8 mouse cellular contexts compared by ENCODE assay signal in the genomic region with DNA sequence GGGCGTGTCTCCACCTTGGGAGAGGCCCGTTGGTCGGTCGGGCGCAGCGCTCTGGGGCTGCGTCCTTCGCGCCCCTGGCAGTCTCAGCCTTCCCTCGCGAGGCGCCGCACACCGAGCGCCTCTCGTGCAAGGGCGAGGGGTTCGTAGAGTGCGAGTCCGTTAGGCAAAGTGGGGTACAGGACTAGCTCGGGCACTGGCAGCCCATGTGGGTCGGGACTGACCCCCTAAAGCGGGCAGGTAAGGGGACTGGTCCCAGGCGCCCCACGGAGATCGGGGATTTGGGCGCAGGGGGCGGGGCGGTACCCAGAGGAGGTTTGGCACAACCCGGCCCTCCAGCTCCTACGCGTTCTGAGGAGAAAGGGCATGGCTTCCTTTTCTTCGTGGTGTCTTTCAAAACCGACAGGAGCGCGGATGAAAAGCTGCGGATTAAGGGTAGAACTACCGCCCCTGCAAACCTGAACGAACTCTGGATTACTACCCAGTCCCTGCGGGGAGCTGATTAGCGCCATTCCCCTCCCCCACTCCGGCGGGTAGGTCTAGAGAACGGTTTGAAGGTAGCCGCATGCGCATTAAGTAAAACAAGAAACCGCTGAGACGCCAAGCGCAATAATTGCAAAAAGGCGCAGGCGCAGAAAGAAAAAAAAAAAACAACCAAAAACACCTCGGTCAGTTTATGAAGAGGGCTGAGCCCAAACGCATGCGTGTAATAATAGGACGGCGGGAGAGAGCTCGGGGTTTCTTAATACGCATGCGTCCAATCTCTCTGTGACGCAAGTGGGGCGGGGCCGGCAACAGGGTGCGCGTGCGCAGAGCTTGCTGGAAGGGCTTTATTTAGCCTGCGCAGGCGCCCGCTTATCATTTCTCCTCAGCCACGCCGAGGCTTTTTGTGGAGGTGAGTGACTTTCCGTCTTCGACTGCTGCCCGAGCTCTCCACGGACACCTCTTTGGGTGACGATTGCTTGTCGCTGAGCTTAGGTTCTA. TPM values are rescaled to one million over a fixed set of nuclear protein-coding genes. Genes with fewer than 3 reads are reported as not detected.
DNase-seq lines count a peak whose midpoint lies in the region; ATAC-seq and TF ChIP-seq lines count a peak whose summit lies in the region.

TSS of gene Hnrnph1 (plus strand) at position 80 of the 981 bp plus-strand sequence.

- H3K36me3 ChIP-seq in hindbrain, embryonic 13.5 days = peaks cover 14% of the 10 kb centered on the region

- ATAC-seq in Patski = peak; percentile 82
- peak; percentile 94 for ATAC-seq in hindbrain, embryonic 13.5 days (ENCODE audit: low FRiP score)

- H3K4me3 ChIP-seq in hindbrain, embryonic 13.5 days = peak within 1 kb of the TSS; percentile 97

- POLR2A ChIA-PET in Patski (lab: Charles Lee) = interaction anchor here (0.8 to 2.3 kb wide), 6 partner anchors 9 to 166 kb away, joined by 3 to 7 read pairs (median 3); partner anchors contain the start of genes Cby3, Mgat4b and Sqstm1

- no peak for TF ChIP-seq CTCF in Patski (IDR thresholded peaks at IDR 0.05)

- CTCF ChIA-PET in Patski (lab: Charles Lee) = interaction anchor here (0.8 kb wide), 1 partner anchor 23 kb away, joined by 4 read pairs; the partner anchor contains the start of gene Cby3

- WGBS in hindbrain, embryonic 13.5 days = under 1% methylated on average over 76 of the region's 76 CpGs

- no peaks in the 10 kb centered on the region for H3K9me3 ChIP-seq in hindbrain, embryonic 13.5 days

- in situ Hi-C loops in Patski (cut with MboI; ENCODE audit: low pct_unique_long_range_greater_than_20kb) = loop anchor here (5.0 to 25.0 kb wide), 2 partner anchors 100 to 1540 kb away; partner anchors contain the start of genes Gm12184 and Trim7

- H3K9ac ChIP-seq in hindbrain, embryonic 13.5 days = peak within 1 kb of the TSS; percentile 99

- peak within 1 kb of the TSS; percentile 83 for H3K4me2 ChIP-seq in hindbrain, embryonic 13.5 days

- H3K27ac ChIP-seq in hindbrain, embryonic 13.5 days = peak within 1 kb of the TSS; percentile 100

- peak; percentile 97 for DNase-seq in Patski (ENCODE audit: low read depth, low spot score)
- DNase-seq in cerebellum, postnatal 14 days = peak; percentile 99
- DNase-seq in frontal cortex, postnatal 14 days (ENCODE audit: low spot score in 2 of 2) = peak; percentile 98 to 99
- peak; percentile 97 to 99 for DNase-seq in layer of hippocampus, postnatal 25 days (ENCODE audit: extremely low spot score in 1 of 2, low spot score in 1 of 2)
- peak; percentile 98 for DNase-seq in lung, postnatal 25 days (ENCODE audit: low spot score)
- DNase-seq in retina, embryonic 14.5 days (ENCODE audit: low spot score) = peak; percentile 100
- DNase-seq in thymus, postnatal 4 days = peak; percentile 99

- H3K27me3 ChIP-seq in Patski = no peaks in the 10 kb centered on the region
- no peaks in the 10 kb centered on the region for H3K27me3 ChIP-seq in hindbrain, embryonic 13.5 days

- H3K4me1 ChIP-seq in hindbrain, embryonic 13.5 days (replicated peaks) = peaks cover 26% of the 10 kb centered on the region

RNA-seq across cellular contexts. Expression of gene Hnrnph1, which starts in this region (rescaled TPM):
- polyA plus RNA-seq in Patski (2021) = 503 TPM
- 534 and 549 TPM in 2 replicates for polyA plus RNA-seq in hindbrain, embryonic 13.5 days (2015; fragmentation: Nextera tagmentation; extraction: Ambion mirVana)
- total RNA-seq in layer of hippocampus, postnatal 25 days (2021) = 100 to 1,000 TPM; 241 to 264 TPM

Comparison
In these comparisons a context has a peak if more than half of its experiments do, and no peak if none do; other contexts are left out.
1. Peak in every context shown above with its lines: DNase-seq, ATAC-seq, H3K4me3 ChIP-seq and H3K27ac ChIP-seq.